Mouse (Mus musculus): ENCODE measurements around the gene Fggy. TPM values are rescaled to one million over a fixed set of nuclear protein-coding genes. Genes with fewer than 3 reads are reported as not detected.
A peak's percentile ranks its signal among the peaks of the same experiment; 100 is the strongest.

Gene Fggy
- polyA plus RNA-seq, 1 experiment from 2014 or later, result 30.0 TPM

DNA sequence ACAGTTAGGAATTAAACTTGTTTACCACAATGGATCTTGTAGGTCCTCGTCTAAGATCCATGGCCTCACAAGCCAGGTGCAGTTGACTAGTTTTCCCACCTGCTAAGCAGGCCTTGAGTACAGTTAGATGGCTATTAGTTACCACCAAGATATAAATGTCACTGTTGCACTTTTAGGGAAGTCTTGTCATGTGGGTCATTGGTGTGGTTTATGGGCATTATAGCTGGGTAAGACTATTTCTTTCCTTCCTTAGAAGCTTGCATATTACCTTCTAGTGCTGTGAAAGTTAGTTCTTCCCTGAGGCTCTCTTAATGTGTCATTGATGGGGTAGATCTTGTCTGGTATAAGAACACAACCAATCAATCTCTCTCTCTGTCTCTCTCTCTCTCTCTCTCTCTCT lies 152.4 kb downstream of the Fggy start:
- H3K4me2 ChIP-seq, result no peak overlapping the region
- WGBS, result 74% methylated on average over 1 of the region's 1 CpGs
- H3K4me3 ChIP-seq (replicated peaks), result no peak overlapping the region
- H3K4me1 ChIP-seq, result no peaks in the 10 kb centered on the region
- no peaks in the 10 kb centered on the region for H3K27me3 ChIP-seq
- no peaks in the 10 kb centered on the region for H3K9me3 ChIP-seq (replicated peaks)
- H3K36me3 ChIP-seq, result no peaks in the 10 kb centered on the region
- no peak overlapping the region for H3K27ac ChIP-seq
- H3K9ac ChIP-seq, result no peak overlapping the region
- no peak for ATAC-seq (replicated peaks; ENCODE audit: low FRiP score)

DNA sequence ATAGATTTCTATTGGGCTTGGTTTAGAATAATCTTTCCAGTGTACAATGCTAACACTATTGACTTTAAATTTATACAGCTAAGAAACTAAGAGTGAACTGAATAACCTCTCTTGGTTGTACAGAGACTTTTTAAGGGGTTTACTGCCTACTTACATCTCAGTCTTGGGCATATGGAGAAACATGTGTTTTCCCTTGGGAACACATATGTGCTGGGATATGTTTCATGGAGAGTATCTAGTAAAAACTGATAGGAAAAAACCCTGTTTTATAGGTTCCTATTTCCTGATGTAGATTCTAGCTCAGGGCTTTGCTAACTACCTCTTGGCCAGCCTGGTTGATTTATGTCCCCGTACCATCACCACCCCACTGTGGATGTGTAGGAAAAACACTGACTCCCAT lies 155.5 kb downstream of the Fggy start:
- Histone ChIP-seq H3K4me2 (no peak overlapping the region), H3K27ac (no peak overlapping the region), H3K4me3 (replicated peaks) (no peak overlapping the region), H3K27me3 (no peaks in the 10 kb centered on the region), H3K9me3 (replicated peaks) (no peaks in the 10 kb centered on the region), H3K36me3 (no peaks in the 10 kb centered on the region), H3K9ac (no peak overlapping the region), H3K4me1 (no peaks in the 10 kb centered on the region)
- WGBS, result 81% methylated on average over 1 of the region's 1 CpGs
- no peak for ATAC-seq (replicated peaks; ENCODE audit: low FRiP score)

DNA sequence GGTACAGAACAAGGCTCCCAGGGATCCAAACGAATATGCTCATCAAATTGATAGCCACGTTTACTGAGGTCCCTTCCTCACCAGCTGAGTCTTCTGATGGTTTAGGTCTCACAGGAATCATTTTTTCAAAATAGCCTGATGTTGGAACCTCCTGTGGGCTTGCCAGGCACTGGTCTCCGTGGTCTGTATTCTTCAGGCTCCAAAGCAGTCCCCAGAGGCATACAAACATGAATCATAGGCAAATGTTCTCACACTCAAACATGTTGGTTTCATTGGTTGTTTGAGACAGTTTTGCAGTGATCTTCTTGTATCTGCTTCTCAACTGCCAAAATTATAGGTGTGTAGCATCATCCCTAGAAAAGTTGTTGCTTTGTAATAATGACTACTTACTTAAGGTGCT lies 156.0 kb downstream of the Fggy start:
- H3K27me3 ChIP-seq, result no peaks in the 10 kb centered on the region
- ATAC-seq (replicated peaks; ENCODE audit: low FRiP score), result no peak
- H3K4me3 ChIP-seq (replicated peaks), result no peak overlapping the region
- H3K27ac ChIP-seq, result no peak overlapping the region
- 64% methylated on average over 3 of the region's 3 CpGs for WGBS
- no peaks in the 10 kb centered on the region for H3K36me3 ChIP-seq
- no peaks in the 10 kb centered on the region for H3K9me3 ChIP-seq (replicated peaks)
- H3K9ac ChIP-seq, result no peak overlapping the region
- no peaks in the 10 kb centered on the region for H3K4me1 ChIP-seq
- no peak overlapping the region for H3K4me2 ChIP-seq

DNA sequence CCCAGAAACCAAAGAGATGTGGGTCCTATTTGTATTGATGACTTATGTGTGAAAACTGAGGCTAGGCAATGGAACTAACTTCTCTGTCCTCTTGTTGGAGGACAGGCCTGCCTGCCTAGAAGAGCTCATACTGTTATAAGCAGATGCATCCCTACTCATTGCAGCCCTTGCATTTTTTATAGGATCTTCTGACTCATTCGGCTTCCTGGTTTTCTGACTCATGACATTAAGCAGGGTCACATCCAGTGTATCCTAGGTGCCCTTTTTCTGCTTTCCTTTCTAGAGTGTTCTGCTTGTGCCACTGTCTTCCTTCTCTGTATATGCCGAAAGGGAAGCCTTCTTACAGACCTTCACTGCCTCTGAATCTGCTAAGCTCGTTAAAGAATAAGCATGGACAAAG lies 158.8 kb downstream of the Fggy start:
- no peaks in the 10 kb centered on the region for H3K4me1 ChIP-seq
- H3K9ac ChIP-seq, result no peak overlapping the region
- no peak overlapping the region for H3K27ac ChIP-seq
- no peaks in the 10 kb centered on the region for H3K9me3 ChIP-seq (replicated peaks)
- H3K27me3 ChIP-seq, result no peaks in the 10 kb centered on the region
- H3K4me2 ChIP-seq, result no peak overlapping the region
- ATAC-seq (replicated peaks; ENCODE audit: low FRiP score), result no peak
- WGBS, result 85% methylated on average over 3 of the region's 3 CpGs
- no peak overlapping the region for H3K4me3 ChIP-seq (replicated peaks)
- no peaks in the 10 kb centered on the region for H3K36me3 ChIP-seq

DNA sequence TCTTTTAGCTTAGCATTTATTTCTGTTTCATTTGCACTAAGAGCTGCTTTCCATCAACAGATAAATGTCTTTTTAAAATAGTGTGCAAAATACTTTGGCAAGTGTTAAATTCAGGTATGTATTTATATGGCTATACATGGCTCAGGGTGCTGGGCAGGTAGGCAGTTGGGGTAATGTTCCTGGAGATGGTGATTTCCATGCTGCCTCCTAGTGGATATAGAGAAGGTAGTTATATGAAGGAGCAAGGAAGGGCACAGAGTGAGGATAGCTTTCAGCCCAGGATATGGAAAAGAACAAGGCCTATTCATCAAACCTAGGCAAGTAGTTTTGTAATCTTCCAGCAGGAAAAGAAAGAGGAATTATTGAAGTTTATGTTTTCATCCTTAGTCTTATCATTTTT lies 166.3 kb downstream of the Fggy start:
- no peak overlapping the region for H3K27ac ChIP-seq
- H3K36me3 ChIP-seq, result no peaks in the 10 kb centered on the region
- H3K27me3 ChIP-seq, result no peaks in the 10 kb centered on the region
- no peak for ATAC-seq (replicated peaks; ENCODE audit: low FRiP score)
- no peaks in the 10 kb centered on the region for H3K9me3 ChIP-seq (replicated peaks)
- H3K4me1 ChIP-seq, result no peaks in the 10 kb centered on the region
- no peak overlapping the region for H3K9ac ChIP-seq
- no peak overlapping the region for H3K4me3 ChIP-seq (replicated peaks)
- no peak overlapping the region for H3K4me2 ChIP-seq

DNA sequence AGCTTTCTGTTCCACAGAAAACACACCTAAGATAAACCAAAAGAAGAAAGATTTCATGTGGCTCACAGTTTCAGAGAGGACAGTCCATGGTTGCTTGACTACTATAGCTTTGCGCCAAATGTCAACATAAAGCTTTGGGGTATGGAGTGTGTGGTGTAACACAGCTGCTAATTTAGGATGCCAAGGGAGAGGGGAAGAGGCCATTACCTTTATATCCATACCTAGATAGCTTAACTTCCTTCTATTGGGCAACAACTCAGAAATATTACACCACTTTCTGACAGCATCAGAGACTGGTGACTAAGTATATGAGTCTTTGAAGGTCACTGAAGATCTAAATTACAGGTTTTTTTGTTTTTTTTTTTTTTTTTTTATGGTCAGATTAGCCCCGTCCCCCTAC lies 169.1 kb downstream of the Fggy start:
- Histone ChIP-seq H3K4me1 (0 out of 2 replicates have a peak, but pooled peaks cover 3% of the 10 kb centered on the region), H3K9me3 (replicated peaks) (no peaks in the 10 kb centered on the region), H3K27ac (no peak overlapping the region), H3K9ac (no peak overlapping the region), H3K4me2 (no peak overlapping the region), H3K4me3 (replicated peaks) (no peak overlapping the region), H3K27me3 (no peaks in the 10 kb centered on the region), H3K36me3 (no peaks in the 10 kb centered on the region)
- ATAC-seq (replicated peaks; ENCODE audit: low FRiP score), result no peak
- WGBS, result 92% methylated on average over 2 of the region's 2 CpGs

DNA sequence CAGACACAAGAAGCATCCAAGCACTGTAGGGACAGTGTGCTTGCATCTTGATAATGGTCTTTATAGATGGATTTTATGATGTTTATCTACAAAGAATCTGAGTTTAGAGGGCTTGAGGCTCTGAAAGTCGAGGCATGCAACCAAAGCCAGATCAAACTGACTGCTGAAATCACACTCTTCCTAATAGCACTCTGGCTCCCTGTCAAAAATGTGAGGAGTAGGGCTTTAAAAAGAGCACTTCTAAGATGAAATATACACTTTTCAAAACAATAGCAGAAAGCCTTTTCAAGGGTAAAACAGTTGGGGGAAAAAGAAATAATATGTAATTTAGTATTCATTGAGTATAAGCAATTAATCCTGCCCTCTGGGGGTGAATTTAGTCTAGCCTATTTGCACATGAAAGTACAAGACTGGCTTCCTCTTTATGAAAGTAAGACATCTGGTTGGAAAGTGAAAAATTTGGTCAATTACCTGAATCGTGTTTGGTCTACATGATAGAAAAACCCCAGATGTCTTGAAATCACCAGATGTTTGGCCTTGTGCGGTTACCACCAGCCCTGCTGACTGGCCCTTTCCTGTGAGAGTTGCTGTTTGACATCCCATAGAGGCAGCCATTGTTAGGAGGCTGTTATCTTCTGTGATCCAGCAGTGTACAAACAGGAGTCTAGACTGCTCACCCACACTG lies 172.0 kb downstream of the Fggy start:
- Histone ChIP-seq H3K9me3 (replicated peaks) (no peaks in the 10 kb centered on the region), H3K4me1 (peaks cover 13% of the 10 kb centered on the region), H3K27me3 (no peaks in the 10 kb centered on the region), H3K27ac (0 out of 2 replicates have a peak overlapping the region, but pooled peaks have one; percentile 51), H3K4me2 (no peak overlapping the region), H3K4me3 (replicated peaks) (no peak overlapping the region), H3K9ac (no peak overlapping the region), H3K36me3 (no peaks in the 10 kb centered on the region)
- 45% methylated on average over 3 of the region's 3 CpGs for WGBS
- ATAC-seq (replicated peaks; ENCODE audit: low FRiP score), result no peak

DNA sequence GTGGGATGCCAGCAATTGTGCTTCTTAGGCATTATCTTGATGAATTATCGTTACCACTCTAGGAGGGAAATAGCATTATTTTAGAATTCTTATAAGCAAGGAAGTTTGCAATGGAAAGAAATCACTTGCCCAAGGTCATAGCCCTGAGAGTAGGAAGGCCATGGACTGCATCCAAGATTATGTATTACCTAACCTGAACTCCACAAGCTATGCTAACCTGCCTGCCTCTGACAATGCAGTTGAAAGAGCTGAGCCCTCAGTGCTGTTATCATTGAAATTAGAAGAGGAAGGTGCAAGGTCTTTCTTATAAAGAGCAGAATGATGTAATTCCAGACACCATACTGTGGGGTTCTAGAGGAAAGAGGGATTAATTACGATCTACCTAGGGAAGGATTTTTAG lies 173.8 kb downstream of the Fggy start:
- Histone ChIP-seq H3K4me3 (replicated peaks) (no peak overlapping the region), H3K36me3 (no peaks in the 10 kb centered on the region), H3K9me3 (replicated peaks) (no peaks in the 10 kb centered on the region), H3K27me3 (no peaks in the 10 kb centered on the region), H3K9ac (no peak overlapping the region), H3K27ac (no peak overlapping the region), H3K4me2 (no peak overlapping the region), H3K4me1 (peaks cover 14% of the 10 kb centered on the region)
- no peak for ATAC-seq (replicated peaks; ENCODE audit: low FRiP score)
- WGBS, result 84% methylated on average over 2 of the region's 2 CpGs

DNA sequence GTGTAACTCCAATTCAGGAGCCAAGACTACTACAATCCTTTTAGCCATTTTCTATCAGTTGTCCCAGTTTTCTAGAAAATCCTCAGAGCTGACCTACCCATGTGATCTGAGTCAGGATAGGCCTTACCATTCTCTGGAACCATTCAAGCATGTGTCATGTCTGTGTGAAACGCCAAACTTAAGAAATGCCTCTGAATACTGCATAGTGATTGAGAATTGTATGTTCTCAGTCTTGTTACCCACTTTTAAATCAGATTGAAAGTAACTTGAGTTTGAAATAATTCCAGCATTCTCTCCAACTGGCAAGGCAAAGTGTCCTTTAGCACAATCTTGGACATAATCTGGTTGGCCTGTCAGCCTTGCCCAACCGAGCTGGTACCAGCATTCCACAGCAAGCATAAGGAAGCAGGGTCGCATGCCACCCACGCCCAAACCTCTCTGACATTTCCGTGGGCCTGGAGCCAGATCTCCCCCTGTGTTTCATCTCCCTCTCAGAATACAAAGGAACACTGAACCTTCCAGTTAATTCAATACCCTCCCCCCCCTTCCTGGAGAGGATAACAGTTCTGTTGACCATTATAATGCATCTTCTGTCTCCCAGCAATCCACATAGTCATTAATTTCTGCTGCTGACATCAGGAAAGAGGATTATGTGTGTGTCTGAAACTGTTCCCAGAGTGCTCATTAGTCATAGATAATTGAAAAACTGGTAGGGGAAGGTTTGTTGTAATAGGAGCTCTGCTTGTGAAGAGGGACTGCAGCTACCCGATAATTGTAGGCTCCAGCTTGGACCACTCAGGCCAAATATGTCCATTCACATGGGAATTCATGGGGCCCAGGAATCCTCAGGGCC lies 176.3 kb downstream of the Fggy start:
- Histone ChIP-seq H3K27me3 (no peaks in the 10 kb centered on the region), H3K4me1 (peaks cover 33% of the 10 kb centered on the region), H3K4me2 (no peak overlapping the region), H3K36me3 (no peaks in the 10 kb centered on the region), H3K4me3 (replicated peaks) (no peak overlapping the region), H3K27ac (peak overlapping the region; percentile 59), H3K9ac (no peak overlapping the region), H3K9me3 (replicated peaks) (no peaks in the 10 kb centered on the region)
- peak; percentile 59 for ATAC-seq (replicated peaks; ENCODE audit: low FRiP score)
- 16% methylated on average over 6 of the region's 6 CpGs for WGBS

DNA sequence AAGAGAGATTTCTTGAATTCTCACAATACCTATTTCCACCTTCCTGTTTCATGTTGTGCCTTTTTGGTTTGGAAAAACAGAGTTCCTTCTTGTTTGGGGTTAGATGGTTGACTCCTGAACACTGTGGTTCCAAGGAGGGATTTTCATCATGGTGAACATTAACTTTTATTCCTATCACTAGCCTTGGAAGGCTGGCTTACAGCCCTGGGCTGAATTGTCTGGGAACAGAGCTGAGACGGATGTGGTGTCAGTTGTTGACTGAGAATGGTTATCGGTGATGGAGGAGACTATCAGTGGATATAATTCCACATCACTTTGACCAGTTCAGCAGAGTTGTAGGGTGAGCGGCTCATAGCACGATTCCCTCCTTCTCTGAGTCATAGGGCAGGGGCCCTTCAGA lies 178.7 kb downstream of the Fggy start:
- ATAC-seq (replicated peaks; ENCODE audit: low FRiP score), result no peak
- WGBS, result 89% methylated on average over 4 of the region's 4 CpGs
- Histone ChIP-seq H3K4me2 (no peak overlapping the region), H3K4me3 (replicated peaks) (no peak overlapping the region), H3K4me1 (peaks cover 35% of the 10 kb centered on the region), H3K9me3 (replicated peaks) (no peaks in the 10 kb centered on the region), H3K27me3 (no peaks in the 10 kb centered on the region), H3K9ac (no peak overlapping the region), H3K27ac (0 out of 2 replicates have a peak overlapping the region, but pooled peaks have one; percentile 42), H3K36me3 (no peaks in the 10 kb centered on the region)

DNA sequence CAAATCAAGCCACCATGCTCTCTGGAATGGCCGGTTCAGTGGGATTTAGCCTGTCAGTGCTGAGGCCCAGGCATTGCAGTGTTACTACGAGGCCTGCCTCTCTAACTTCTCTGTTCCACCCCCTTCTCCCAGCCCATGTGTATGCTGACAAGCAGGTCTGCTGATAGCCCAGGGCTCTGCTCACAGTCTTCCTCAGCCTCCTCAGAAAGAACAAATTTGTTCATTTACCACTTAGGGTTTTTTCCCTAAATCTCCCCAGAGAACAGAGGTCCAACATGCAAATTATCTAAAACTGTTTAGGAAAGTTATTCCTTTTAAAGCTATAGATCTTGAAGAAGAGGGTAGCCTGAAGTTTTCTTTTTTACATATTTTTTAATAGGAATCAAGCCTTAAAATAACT lies 179.4 kb downstream of the Fggy start:
- Histone ChIP-seq H3K9ac (no peak overlapping the region), H3K4me3 (replicated peaks) (no peak overlapping the region), H3K4me2 (no peak overlapping the region), H3K27me3 (no peaks in the 10 kb centered on the region), H3K9me3 (replicated peaks) (no peaks in the 10 kb centered on the region), H3K36me3 (no peaks in the 10 kb centered on the region), H3K4me1 (peaks cover 35% of the 10 kb centered on the region), H3K27ac (peak overlapping the region; percentile 42; the same call in 1 of the 2 replicates)
- WGBS, result 42% methylated on average over 2 of the region's 2 CpGs
- no peak for ATAC-seq (replicated peaks; ENCODE audit: low FRiP score)

DNA sequence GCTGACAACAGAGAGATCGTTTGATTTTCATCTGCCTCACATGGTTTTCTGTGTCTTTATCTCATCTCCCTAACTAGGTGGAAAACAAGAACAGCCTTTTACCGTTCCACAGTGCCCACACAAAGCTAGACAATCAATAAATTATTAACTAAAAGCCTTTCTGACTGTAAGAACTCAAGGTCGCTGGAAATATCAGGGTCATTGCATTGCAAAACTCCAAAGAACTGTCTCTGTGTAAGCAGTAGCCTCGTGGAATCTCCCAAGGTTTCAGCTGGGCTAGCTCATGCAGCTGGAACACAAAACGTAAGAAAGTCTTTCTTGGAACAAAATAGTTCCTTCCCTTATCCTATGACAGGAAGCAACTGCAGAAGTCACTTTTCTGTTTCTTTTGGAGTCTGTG lies 180.9 kb downstream of the Fggy start:
- peaks cover 40% of the 10 kb centered on the region for H3K4me1 ChIP-seq
- H3K27me3 ChIP-seq, result no peaks in the 10 kb centered on the region
- ATAC-seq (replicated peaks; ENCODE audit: low FRiP score), result peak; percentile 53; the same call in 1 of the 2 replicates
- H3K27ac ChIP-seq, result peak overlapping the region; percentile 77
- H3K36me3 ChIP-seq, result no peaks in the 10 kb centered on the region
- no peaks in the 10 kb centered on the region for H3K9me3 ChIP-seq (replicated peaks)
- 6% methylated on average over 5 of the region's 5 CpGs for WGBS
- H3K4me3 ChIP-seq (replicated peaks), result no peak overlapping the region
- 0 out of 2 replicates have a peak overlapping the region, but pooled peaks have one; percentile 2 for H3K4me2 ChIP-seq
- H3K9ac ChIP-seq, result no peak overlapping the region

Data from kidney, embryonic 15.5 days (tissue).